Mouse (Mus musculus): Measurements from ENCODE around the gene Map4k2.
A peak's percentile ranks its signal among the peaks of the same experiment; 100 is the strongest.

Map4k2 gene

DNA sequence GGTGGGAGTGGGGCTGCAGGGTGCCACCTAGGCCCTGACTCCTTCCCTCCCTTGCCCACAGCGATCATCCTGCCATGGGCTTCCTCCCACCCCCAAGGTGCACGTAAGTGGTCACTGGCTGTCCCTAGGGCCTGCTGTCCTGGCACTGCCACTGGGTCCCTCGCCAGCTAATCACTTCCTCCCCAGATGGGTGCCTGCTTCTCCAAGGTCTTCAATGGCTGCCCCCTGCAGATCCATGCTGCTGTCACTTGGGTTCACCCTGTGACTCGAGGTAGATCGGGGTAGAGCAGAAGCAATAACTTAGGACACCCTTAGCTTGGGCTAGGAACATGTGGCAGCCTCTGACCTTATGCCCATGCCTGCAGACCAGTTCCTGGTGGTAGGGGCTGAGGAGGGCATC is 5.1 kb downstream of the Map4k2 start:
- DNase-seq (ENCODE audit: low read depth, low spot score), result no peak

DNA sequence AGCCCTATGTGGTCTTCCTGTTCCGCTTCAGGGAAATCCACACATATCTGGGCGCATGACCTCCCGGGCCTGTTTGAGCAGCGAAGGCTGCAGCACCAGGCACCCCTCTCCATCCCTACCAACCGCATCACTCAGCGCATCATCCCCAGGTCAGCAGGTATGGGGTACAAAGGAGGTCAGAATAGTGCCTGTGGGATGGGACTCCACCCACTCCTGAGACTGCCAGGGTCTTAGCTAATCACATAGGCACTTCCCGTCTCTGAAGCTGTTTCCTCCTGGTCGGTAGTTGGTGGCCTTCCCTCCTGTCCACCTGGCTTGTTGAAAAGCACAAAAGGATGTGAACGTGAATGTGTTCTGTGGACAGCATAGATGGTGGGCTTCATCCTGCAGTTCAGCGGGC is 5.7 kb downstream of the Map4k2 start:
- no peak for DNase-seq (ENCODE audit: low read depth, low spot score)

DNA sequence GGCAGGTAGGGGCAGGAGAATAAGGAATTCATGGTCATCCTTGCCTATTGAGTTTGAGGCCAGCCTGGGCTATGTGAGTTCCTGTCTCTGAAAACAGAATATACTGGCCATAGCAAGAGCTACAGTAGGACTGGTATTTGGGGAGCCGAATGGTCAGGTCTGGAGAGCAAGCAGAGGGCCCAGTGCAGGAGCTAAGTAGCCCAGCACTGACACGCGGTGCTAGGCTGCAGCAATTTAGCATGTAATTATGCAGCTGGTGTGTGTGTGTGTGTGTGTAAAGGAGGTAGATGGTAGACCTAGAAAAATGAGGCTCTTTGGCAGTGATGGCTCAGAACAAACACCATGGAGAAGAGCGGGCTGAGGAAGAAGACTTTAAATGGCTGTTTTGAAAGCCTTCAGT is 6.7 kb downstream of the Map4k2 start:
- DNase-seq (ENCODE audit: low read depth, low spot score), result no peak

DNA sequence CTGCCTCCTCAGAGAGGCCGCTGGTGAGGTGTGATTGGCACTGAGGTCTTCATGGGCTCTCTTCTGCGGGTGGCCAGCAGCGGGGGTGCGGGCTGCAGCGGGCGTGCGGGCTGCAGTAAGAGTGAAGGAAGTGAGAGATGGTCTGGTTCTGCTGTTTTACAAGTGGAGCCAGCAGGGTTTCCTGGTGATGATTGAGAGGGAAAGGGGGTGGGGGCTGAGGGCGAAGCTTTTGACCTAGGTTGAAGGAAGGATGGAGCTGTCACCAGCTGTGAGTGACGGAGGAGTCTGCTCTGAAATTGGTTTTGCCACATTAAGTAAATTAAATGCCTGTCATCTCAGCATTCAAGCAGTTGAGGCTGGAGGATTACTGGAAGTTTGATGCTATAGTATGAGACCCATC is 7.8 kb downstream of the Map4k2 start:
- no peak for DNase-seq (ENCODE audit: low read depth, low spot score)

DNA sequence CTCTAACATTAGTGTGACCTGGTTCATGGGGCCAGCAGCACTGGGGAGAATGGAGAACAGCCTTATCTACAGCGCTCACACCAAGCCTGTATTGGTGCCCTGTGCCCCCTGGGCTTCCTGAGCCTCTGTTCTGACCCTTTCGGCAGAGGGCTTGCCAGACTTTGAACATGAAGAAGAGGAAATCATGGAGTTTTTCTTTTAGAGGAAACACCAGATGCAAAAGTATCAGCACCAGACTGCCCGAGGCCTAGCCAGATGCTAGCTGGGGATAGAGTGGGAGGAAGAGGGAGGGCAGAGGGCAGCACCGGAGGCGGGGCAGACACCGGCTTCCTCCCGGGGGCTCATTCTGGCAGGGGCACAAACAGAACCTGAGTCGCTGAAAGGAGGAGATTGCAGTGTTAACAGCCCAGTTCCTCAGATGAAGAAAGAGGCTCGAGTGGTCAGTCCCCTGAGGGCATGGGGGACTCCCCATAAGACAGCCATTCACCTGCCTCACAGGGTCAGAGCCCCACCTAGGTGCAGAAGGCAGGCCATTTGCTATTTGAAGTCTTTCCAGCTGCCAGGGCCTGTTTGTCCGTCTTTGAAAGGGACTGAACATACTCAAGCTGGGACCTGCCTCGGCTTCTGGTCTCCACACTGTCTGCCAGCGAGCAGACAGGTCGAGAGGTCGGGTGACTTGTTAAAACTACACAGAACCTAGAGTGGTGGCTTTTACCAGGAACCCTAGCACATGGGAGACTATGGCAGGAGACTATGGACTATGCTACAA is 8.5 kb downstream of the Map4k2 start:
- DNase-seq (ENCODE audit: low read depth, low spot score), result no peak

DNA sequence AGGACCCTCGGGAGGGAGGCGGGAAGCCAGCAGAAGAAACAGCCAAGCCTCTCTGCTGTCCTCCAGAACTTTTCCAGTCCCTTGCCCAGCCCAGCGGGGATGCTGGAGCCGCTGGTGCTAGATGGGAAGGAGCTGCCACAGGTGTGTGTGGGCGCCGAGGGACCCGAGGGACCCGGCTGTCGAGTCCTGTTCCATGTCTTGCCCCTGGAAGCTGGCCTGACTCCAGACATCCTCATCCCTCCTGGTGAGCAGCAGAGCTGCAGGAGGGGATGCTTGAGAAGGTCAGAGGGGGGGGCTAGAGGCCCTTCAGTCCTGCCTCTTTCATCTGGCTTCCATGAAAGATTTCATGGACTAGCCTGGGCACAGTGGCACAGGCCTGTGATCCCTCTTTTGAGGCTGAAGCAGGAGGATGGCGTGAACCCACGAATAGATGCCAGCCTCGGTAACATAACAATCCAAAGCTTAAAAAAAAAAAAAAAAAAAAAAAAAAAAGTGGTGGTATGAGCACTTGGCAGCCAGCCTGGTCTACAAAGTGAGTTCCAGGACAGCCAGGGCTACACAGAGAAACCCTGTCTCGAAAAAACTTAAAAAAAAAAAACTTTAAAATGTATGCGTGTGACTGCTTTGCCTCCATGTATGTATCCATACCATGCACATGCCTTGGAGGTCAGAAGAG is 10.6 kb downstream of the Map4k2 start:
- no peak for DNase-seq (ENCODE audit: low read depth, low spot score)

DNA sequence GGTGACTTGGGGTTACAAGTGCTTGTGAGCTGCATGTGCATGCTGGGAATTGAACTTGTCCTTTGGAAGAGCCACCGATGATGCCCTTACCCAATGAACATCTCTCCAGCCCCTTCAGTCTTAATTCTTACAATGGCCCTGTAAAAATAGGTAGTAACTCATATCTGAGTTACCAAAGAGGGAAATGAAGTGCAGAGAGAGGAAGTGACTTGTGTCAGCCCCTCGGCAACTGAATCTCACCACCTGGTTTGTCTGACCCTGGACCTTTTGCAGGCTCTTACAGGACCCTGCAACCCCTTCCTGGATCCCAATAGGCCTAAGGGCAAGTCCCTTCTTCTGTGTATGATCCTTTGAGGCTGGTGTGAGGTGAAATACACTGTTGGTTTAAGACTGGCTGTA is 11.2 kb downstream of the Map4k2 start:
- no peak for DNase-seq (ENCODE audit: low read depth, low spot score)

DNA sequence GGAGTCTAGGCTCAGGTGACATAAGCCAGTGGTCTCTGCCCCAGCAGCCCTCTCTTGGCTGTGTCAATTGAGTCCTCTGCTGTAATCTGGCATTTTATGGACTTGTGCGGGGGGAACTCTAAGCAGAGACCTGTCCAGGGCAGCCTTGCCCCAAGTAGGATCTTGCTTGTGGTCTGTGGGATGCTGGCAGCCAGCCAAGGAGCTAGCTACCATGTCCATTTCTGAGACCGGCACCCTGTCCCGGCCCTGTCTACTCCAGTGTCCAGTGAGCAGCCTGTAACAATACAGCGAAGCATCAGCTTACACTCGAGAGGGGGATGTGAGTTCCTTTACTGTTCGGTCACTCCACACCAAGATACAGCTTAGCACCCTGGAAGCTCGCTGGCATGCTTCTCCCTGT is 13.1 kb downstream of the Map4k2 start:
- DNase-seq (ENCODE audit: low read depth, low spot score), result no peak

DNA sequence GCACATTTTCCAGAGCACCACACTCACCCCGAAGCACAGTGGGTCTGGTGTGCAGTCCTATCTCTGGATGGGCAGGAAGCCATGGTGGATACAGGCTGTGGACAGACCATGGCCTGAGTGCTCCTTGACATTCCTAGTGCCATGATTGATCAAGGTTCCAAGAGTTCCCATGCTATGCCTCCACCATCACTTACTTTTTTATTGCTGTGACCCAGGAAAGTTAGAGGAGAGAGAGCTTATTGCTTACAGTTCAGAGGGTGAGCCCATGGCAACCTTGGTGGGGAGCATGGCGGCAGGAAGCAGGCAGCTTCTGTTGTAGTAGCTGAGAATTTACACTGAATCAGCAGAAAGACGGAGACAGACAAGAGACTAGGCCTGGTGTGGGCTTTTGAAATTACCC is 20.4 kb downstream of the Map4k2 start:
- DNase-seq (ENCODE audit: low read depth, low spot score), result no peak

DNA sequence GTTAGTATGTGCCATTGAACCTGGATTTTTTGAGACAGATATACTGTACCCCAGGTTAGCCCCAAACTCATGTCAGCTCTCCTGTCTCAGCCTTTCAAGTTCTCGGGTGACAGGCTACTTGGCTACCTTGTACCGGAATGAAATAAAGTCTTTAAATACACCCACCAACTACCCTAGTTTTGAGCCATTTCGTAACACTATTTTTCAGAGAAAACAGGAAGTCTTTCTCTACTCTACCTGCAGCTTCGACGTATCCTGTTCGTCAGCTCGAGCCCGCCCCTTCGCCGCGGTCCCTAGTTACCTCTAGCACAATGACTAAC is 22.1 kb downstream of the Map4k2 start:
- DNase-seq (ENCODE audit: low read depth, low spot score), result no peak

DNA sequence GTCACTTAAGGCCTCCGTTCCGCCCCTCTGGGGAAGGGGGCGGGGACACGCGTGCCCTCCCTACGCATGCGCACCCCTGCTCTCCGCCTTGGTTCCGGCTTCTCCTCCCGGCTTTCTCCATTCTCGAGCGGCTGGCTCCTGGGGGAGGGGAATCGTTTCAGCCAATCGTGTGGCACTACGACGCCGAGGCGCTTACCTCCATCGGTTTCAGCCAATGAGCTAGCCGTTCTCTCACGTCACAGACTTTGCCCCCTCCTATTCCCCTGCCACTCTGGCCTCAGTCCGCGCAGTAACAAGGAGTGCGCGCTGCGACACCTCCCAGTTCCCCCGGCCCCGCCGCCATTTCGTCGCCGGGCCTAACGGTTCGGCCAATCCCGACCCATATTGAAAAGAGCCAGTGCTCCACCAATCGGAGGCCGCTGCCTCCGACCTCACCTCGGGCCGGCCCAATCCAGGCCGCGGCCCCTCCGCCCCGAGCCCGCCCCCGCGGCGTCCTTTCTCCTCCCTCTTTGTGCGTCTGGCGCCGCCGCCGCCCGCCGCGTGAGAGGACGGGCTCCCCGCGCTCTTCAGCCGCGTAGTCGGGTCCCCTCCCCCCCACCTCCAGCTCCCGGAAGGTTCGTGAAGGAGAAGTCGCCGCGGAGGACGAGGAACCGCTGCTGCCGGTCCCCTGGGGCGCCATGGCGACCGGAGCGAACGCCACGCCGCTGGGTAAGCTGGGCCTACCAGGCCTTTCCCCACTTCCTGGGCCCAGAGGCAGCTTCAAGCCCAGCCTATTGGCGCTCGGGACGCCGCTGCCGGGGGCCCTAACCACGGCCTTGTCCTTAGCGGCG is 22.7 kb downstream of the Map4k2 start, which contains the start of gene Sf1:
Gene Sf1, plus strand, starts transcription at position 280 of the 830 bp plus-strand sequence.
- peak; percentile 100 for DNase-seq (ENCODE audit: low read depth, low spot score)

DNA sequence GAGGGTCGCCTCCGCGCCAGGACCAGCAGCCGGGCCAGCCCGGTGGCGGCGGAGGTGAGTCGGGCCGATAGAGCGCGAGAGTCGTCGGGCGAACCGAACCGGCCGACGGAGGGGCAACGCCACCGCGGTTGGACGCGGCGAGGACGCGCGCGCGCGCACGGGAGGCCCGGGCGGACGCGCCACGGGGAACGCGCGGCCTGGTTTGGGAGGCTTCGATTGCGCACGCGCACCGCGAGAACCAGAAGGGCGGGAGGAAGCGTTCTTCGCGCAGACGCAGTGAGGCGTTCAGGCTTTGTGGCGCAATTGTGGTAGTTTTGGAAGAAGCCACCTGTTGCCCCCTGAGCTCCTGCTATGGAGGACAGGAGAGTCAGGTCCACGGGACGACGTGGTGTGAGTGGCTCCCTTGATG is 23.4 kb downstream of the Map4k2 start:
- DNase-seq (ENCODE audit: low read depth, low spot score), result peak; percentile 92

DNA sequence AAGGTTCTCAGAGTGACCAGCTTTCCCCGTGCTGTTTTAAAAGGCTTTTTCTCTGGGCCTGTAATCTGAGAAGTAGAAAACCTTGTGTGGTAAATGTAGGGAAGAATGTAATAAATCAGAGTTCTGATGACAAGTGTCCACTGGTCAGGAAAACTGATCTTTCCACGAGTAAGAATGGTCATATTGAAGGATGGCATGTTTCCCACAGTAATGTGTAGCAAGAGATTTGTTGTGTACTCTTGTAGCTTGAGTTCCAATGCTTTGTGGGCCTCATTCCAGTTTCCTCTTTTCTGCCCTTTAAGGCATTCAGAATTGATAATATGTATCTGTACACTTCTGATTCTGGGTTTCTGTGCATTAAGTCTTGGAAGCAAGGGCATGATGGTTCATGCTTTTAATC is 23.9 kb downstream of the Map4k2 start:
- DNase-seq (ENCODE audit: low read depth, low spot score), result no peak

DNA sequence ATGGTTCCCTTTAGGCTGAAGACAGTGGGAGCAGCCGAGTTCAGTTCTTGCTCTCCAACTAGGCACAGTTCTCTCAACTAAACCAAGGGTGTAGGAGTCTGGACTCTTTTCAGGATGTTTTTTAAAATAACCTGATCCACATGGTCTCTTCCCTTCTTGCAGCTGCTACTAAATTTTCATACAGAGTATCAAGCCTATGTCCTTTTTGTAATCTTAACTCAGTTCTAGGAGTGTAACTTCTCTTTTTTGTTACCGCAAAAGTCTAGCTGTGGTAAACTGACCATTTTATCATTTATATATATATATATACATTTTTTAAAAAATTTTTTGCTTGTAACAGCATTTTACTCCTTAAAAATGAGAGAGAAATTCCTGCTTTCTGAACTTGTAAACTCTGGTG is 29.2 kb downstream of the Map4k2 start:
- no peak for DNase-seq (ENCODE audit: low read depth, low spot score)

DNA sequence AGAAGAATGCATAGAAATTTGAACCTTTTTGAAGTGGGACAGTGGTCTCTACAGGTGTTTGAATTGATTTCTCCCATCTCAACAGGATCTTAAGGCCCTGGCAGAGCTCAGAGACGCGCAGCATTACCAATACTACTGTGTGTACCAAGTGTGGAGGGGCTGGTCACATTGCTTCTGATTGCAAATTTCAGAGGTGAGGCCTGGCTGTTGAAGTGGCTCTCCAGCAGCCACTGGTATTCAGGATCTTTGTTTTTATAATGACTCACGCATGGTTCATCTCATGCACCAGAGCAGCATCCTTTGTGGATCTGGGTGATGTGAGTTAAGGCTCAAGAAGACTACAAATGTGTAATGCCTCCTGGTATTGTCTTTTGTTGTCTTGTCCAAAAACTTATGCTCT is 31.5 kb downstream of the Map4k2 start:
- no peak for DNase-seq (ENCODE audit: low read depth, low spot score)

DNA sequence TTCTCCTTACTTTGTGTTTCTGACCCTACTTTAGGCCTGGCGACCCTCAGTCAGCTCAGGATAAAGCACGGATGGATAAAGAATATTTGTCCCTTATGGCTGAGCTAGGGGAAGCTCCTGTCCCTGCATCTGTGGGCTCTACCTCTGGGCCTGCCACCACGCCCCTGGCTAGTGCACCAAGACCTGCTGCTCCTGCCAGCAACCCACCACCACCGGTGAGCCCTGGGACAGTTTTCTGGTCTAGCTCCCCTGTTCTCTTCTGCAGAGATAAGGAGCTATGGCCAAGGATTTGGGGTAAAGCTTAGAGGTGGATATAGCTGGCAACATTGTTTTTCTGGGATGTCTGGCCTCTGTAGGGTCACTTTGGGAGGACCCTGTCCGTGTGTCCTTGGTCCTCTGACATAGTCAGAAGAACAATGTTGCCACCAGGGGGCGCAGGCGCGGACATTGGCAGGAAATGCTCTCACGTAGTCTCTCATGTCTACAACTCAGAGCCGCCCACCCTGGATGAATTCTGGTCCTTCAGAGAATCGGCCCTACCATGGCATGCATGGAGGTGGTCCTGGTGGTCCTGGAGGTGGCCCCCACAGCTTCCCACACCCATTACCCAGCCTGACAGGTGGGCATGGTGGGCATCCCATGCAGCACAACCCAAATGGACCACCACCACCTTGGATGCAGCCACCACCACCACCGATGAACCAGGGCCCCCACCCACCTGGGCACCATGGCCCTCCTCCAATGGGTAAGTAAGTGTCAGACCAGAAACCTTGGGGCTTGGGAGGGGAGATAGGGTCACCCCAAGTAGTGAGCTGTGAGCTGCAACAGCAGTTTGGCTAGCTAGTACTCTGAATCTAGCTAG is 32.8 kb downstream of the Map4k2 start:
- peak; percentile 80 for DNase-seq (ENCODE audit: low read depth, low spot score)

DNA sequence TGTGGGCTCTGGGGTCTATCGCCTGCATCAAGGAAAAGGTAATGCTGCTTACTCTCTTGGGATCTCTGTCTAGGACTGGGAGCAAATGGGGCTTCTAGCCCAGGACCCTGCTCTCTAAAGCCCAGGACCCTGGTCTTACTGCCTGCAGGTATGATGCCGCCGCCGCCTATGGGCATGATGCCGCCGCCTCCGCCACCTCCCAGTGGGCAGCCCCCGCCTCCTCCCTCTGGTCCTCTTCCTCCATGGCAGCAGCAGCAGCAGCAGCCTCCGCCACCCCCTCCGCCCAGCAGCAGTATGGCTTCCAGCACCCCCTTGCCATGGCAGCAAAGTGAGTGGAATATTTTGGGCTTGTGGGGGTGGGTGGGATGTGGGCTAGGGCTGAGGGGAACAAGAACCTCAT is 33.6 kb downstream of the Map4k2 start:
- no peak for DNase-seq (ENCODE audit: low read depth, low spot score)

DNA sequence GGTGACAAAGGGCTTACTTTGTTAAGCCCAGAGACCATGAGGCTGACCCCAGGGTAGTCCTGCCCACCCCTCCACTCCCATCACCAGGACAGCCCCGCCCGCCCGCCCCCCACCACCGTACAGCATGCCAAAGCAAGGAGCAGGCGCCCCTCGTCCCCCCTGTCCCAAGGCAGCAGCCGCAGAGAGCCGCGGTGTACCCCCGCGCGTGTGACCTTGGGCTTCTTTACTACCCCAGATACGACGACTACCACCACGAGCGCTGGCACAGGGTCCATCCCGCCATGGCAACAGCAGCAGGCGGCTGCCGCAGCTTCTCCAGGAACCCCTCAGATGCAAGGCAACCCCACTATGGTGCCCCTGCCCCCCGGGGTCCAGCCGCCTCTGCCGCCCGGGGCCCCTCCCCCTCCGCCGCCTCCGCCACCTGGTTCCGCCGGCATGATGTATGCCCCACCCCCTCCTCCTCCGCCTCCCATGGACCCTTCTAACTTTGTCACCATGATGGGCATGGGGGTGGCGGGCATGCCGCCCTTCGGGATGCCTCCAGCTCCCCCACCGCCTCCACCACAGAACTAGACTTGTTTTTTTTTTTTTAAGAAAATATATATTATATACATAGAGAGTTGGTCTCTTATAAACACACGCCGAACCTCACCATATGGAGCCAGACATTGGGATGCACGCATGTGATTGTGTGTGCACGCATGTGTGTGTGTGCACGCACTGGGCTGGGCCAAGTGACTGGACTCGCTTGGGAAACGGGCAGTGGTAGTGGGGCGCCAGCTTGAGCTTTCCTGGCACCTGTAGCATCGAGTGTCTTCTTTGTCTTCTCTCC is 34.7 kb downstream of the Map4k2 start:
- no peak for DNase-seq (ENCODE audit: low read depth, low spot score)

DNA sequence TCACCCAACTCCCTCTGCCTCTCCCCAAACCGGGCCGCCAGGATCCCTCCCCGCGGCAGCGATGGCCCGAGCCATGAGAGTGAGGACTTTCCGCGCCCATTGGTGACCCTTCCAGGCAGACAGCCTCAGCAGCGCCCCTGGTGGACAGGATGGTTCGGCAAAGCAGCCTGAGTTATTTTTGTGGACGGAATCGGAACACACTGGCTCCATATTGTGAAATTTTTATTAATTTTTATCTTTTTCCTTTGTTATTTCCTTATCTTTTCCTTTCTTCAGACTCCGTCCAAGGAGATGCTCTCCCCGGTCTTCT is 35.3 kb downstream of the Map4k2 start:
- no peak for DNase-seq (ENCODE audit: low read depth, low spot score)

DNA sequence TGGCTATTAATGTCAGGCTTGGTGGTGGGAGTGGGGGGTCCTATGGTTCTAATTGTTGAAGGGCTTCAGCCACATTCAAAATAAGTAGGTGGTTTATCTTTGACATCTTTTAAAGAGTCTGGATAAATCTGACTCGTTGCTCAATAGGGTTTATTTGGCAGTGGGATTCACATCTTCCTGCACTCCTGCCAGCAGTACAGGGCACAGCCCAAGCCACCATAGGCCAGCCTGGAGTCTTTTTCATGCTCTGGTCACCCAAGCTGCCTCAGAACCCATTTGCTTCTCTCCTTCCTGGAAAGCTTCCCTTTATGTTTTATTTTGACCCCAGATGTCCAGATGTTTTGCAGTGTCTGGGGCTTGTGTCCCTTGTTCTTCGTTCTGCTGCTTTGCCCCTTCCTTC is 35.7 kb downstream of the Map4k2 start:
- DNase-seq (ENCODE audit: low read depth, low spot score), result no peak

All from CD4-positive helper T cell, adult 2 months (primary cell).